Comparison of ENCODE assay signal across 9 mouse cellular contexts in genomic region chr11:84797627-84798353, GRCm38 (mm10). TPM values are rescaled to one million over a fixed set of nuclear protein-coding genes. Genes with fewer than 3 reads are reported as not detected.
DNase-seq lines count a peak whose midpoint lies in the region; ATAC-seq lines count a peak whose summit lies in the region.
"Had no signal": no experiment of that assay in that cellular context is flagged by ENCODE, and none has a peak within 500 bp of the region (broad histone marks: within the 10 kb centered on the region; RNA-seq: fewer than 3 reads in every experiment).

No protein-coding gene starts in this region.

- peak; percentile 86 for DNase-seq in forebrain, embryonic 10.5 days (ENCODE audit: extremely low spot score, low spot score)
- peak; percentile 83 for DNase-seq in adrenal gland, postnatal 14 days
- DNase-seq in embryonic facial prominence, embryonic 10.5 days (ENCODE audit: low spot score) = peak; percentile 87
- DNase-seq in heart, postnatal 4 days = peak; percentile 84
- peak; percentile 54 to 70 for DNase-seq in layer of hippocampus, postnatal 14 days (ENCODE audit: low spot score in 2 of 2)
- DNase-seq in spleen, adult 12 weeks (ENCODE audit: low spot score) = peak; percentile 66

- no peak overlapping the region for H3K4me3 ChIP-seq in forebrain, embryonic 10.5 days
- H3K4me3 ChIP-seq in forebrain, embryonic 12.5 days (replicated peaks) = no peak overlapping the region
- no peak overlapping the region for H3K4me3 ChIP-seq in embryonic facial prominence, embryonic 10.5 days

- H3K4me2 ChIP-seq in forebrain, embryonic 12.5 days = no peak overlapping the region

- H3K36me3 ChIP-seq in forebrain, embryonic 10.5 days (replicated peaks) = no peaks in the 10 kb centered on the region
- H3K36me3 ChIP-seq in forebrain, embryonic 12.5 days (replicated peaks) = no peaks in the 10 kb centered on the region
- H3K36me3 ChIP-seq in embryonic facial prominence, embryonic 10.5 days (replicated peaks) = no peaks in the 10 kb centered on the region

- peaks cover 44% of the 10 kb centered on the region for H3K27me3 ChIP-seq in forebrain, embryonic 10.5 days (ENCODE audit: poor library complexity, severe bottlenecking)
- H3K27me3 ChIP-seq in forebrain, embryonic 12.5 days = peaks cover 51% of the 10 kb centered on the region
- H3K27me3 ChIP-seq in embryonic facial prominence, embryonic 10.5 days (replicated peaks; ENCODE audit: low read depth, poor library complexity, severe bottlenecking) = peaks cover 39% of the 10 kb centered on the region

- no peak for ATAC-seq in forebrain, embryonic 12.5 days (ENCODE audit: low FRiP score)
- ATAC-seq in megakaryocyte progenitor cell, adult 5-6 weeks (replicated peaks; ENCODE audit: poor library complexity) = peak; percentile 76

- no peaks in the 10 kb centered on the region for H3K9me3 ChIP-seq in forebrain, embryonic 10.5 days
- H3K9me3 ChIP-seq in forebrain, embryonic 12.5 days = no peaks in the 10 kb centered on the region
- no peaks in the 10 kb centered on the region for H3K9me3 ChIP-seq in embryonic facial prominence, embryonic 10.5 days

- H3K4me1 ChIP-seq in forebrain, embryonic 10.5 days = peaks cover 21% of the 10 kb centered on the region
- H3K4me1 ChIP-seq in forebrain, embryonic 12.5 days = peaks cover 15% of the 10 kb centered on the region
- peaks cover 18% of the 10 kb centered on the region for H3K4me1 ChIP-seq in embryonic facial prominence, embryonic 10.5 days

- no peak overlapping the region for H3K27ac ChIP-seq in forebrain, embryonic 10.5 days
- H3K27ac ChIP-seq in forebrain, embryonic 12.5 days = no peak overlapping the region
- H3K27ac ChIP-seq in embryonic facial prominence, embryonic 10.5 days (replicated peaks) = no peak overlapping the region
- H3K27ac ChIP-seq: macrophage had no signal

- no peak overlapping the region for H3K9ac ChIP-seq in forebrain, embryonic 12.5 days

- WGBS in forebrain, embryonic 10.5 days = 20% methylated on average over 21 of the region's 21 CpGs
- WGBS in forebrain, embryonic 12.5 days = 18% methylated on average over 21 of the region's 21 CpGs
- WGBS in embryonic facial prominence, embryonic 10.5 days = 19% methylated on average over 21 of the region's 21 CpGs

RNA-seq across cellular contexts. Expression of gene Mrm1, which starts 21.5 kb away (rescaled TPM):
- 12.3 and 14.9 TPM in 2 replicates for polyA plus RNA-seq in forebrain, embryonic 10.5 days (2016; fragmentation: Nextera tagmentation; extraction: Ambion mirVana)
- polyA plus RNA-seq in forebrain, embryonic 12.5 days (2016; fragmentation: Nextera tagmentation; extraction: Ambion mirVana) = 10.5 and 10.7 TPM in 2 replicates
- 14.0 and 18.1 TPM in 2 replicates for total RNA-seq in adrenal gland, postnatal 14 days (2021)
- 10.0 and 12.0 TPM in 2 replicates for polyA plus RNA-seq in embryonic facial prominence, embryonic 10.5 days (2016; fragmentation: Nextera tagmentation; extraction: Ambion mirVana)
- 10 to 100 TPM; 11.9 to 12.8 TPM for total RNA-seq in heart, postnatal 4 days (2021)
- total RNA-seq in layer of hippocampus, postnatal 14 days (2021) = 1 to 10 TPM; 7.1 to 8.0 TPM
- 6.9 and 7.6 TPM in 2 replicates for total RNA-seq in megakaryocyte progenitor cell, adult 5-6 weeks (2015)
- 5.2 and 7.8 TPM in 2 replicates for total RNA-seq in megakaryocyte progenitor cell, adult 5-6 weeks (2017)

RNA-seq across cellular contexts. Expression of gene Dhrs11, which starts 31.0 kb away (rescaled TPM):
- 13.4 and 16.9 TPM in 2 replicates for polyA plus RNA-seq in forebrain, embryonic 10.5 days (2016; fragmentation: Nextera tagmentation; extraction: Ambion mirVana)
- 4.8 and 5.8 TPM in 2 replicates for polyA plus RNA-seq in forebrain, embryonic 12.5 days (2016; fragmentation: Nextera tagmentation; extraction: Ambion mirVana)
- total RNA-seq in adrenal gland, postnatal 14 days (2021) = 49.4 and 49.8 TPM in 2 replicates
- polyA plus RNA-seq in embryonic facial prominence, embryonic 10.5 days (2016; fragmentation: Nextera tagmentation; extraction: Ambion mirVana) = 10.4 and 11.8 TPM in 2 replicates
- 10 to 100 TPM; 78.8 to 81.5 TPM for total RNA-seq in heart, postnatal 4 days (2021)
- total RNA-seq in layer of hippocampus, postnatal 14 days (2021) = 1 to 10 TPM; 7.1 to 7.4 TPM
- 21.0 and 23.1 TPM in 2 replicates for total RNA-seq in megakaryocyte progenitor cell, adult 5-6 weeks (2015)
- 14.7 and 20.1 TPM in 2 replicates for total RNA-seq in megakaryocyte progenitor cell, adult 5-6 weeks (2017)
